Mouse (Mus musculus) erythroblast, embryonic 14.5 days (primary cell): Measurements from ENCODE around the gene Ralgps2.

Experiments used
- GATA1 ChIP-seq: IDR thresholded peaks from 2 replicates; pipeline ENCODE4 v1.6.1; 2012; ENCODE audit warnings: low read length, inconsistent platforms, mixed read lengths
- TAL1 ChIP-seq: IDR thresholded peaks from 3 replicates; pipeline ENCODE4 v1.6.1; 2012; ENCODE audit warnings: low read length, inconsistent platforms, mixed read lengths

DNA sequence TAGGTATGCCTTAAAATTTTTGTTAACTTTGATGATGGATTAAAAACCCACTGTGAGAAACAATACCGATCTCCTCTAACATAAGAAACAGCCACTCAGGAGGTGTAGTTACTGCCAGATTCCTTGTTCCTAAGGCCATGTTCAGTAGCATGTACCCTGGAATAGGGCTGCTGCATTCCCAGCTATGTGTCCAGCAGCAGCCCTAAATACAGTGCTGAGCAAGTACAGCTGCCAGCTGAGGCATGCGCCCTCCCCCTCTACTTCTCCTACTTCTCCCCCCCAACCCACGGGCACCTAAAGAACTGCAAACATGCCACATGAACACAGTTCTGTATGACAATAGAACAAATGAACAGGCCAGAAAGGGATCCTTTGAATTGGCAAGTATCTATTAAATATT, 75.7 kb downstream of the Ralgps2 start:
- no peak for TF ChIP-seq TAL1
- no peak for TF ChIP-seq GATA1
